ENCODE assay signal across 17 mouse cellular contexts in genomic region chr8:37049969-37050683, GRCm38 (mm10). TPM values are rescaled to one million over a fixed set of nuclear protein-coding genes. Genes with fewer than 3 reads are reported as not detected.
DNase-seq lines count a peak whose midpoint lies in the region; ATAC-seq and TF ChIP-seq lines count a peak whose summit lies in the region.
"Had no signal": no experiment of that assay in that cellular context is flagged by ENCODE, and none has a peak within 500 bp of the region (broad histone marks: within the 10 kb centered on the region; RNA-seq: fewer than 3 reads in every experiment).

No protein-coding gene starts in this region.

- H3K27ac ChIP-seq in hindbrain, embryonic 14.5 days = no peak overlapping the region
- no peak overlapping the region for H3K27ac ChIP-seq in hindbrain, embryonic 11.5 days (ENCODE audit: low read depth, low read length)
- H3K27ac ChIP-seq in midbrain, postnatal 0 days (ENCODE audit: low read depth, low read length) = no peak overlapping the region
- no peak overlapping the region for H3K27ac ChIP-seq in midbrain, embryonic 11.5 days (ENCODE audit: low read depth, low read length)
- no peak overlapping the region for H3K27ac ChIP-seq in forebrain, postnatal 0 days (ENCODE audit: low read depth, low read length)
- no peak overlapping the region for H3K27ac ChIP-seq in liver, postnatal 0 days (ENCODE audit: low read depth)
- H3K27ac ChIP-seq: heart, embryonic 13.5 days; intestine, embryonic 15.5 days; limb, embryonic 12.5 days; liver, embryonic 13.5 days had no signal

- no peaks in the 10 kb centered on the region for H3K9me3 ChIP-seq in hindbrain, embryonic 14.5 days (ENCODE audit: control insufficient read depth, low read length)
- no peaks in the 10 kb centered on the region for H3K9me3 ChIP-seq in hindbrain, embryonic 11.5 days (ENCODE audit: control insufficient read depth, low read length)
- H3K9me3 ChIP-seq in midbrain, postnatal 0 days (ENCODE audit: low read length) = no peaks in the 10 kb centered on the region
- no peaks in the 10 kb centered on the region for H3K9me3 ChIP-seq in midbrain, embryonic 11.5 days (ENCODE audit: control insufficient read depth, low read length)
- no peaks in the 10 kb centered on the region for H3K9me3 ChIP-seq in forebrain, postnatal 0 days (ENCODE audit: low read length)
- no peaks in the 10 kb centered on the region for H3K9me3 ChIP-seq in liver, postnatal 0 days (ENCODE audit: low read length)
- H3K9me3 ChIP-seq: heart, embryonic 13.5 days; intestine, embryonic 15.5 days; limb, embryonic 12.5 days; liver, embryonic 13.5 days had no signal

- DNase-seq in hindbrain, embryonic 14.5 days (ENCODE audit: low spot score) = peak; percentile 40
- DNase-seq in hindbrain, embryonic 11.5 days (ENCODE audit: low spot score) = no peak
- DNase-seq in midbrain, postnatal 0 days (ENCODE audit: low spot score) = peak; percentile 31
- no peak for DNase-seq in midbrain, embryonic 11.5 days (ENCODE audit: low spot score, missing footprints)
- DNase-seq in forebrain, postnatal 0 days = peak; percentile 68
- peak; percentile 15 to 19 for DNase-seq in left cerebral cortex, adult 18-20 months (ENCODE audit: low spot score in 2 of 2)
- no peak for DNase-seq in liver, postnatal 0 days
- DNase-seq: cerebellum, postnatal 14 days; embryo, embryonic 11 days; heart, adult 11 months; heart, postnatal 36 days; liver, embryonic 13.5 days had no signal

- 77% methylated on average over 6 of the region's 6 CpGs for WGBS in hindbrain, embryonic 14.5 days
- 85% methylated on average over 6 of the region's 6 CpGs for WGBS in hindbrain, embryonic 11.5 days
- 77% methylated on average over 6 of the region's 6 CpGs for WGBS in midbrain, postnatal 0 days
- WGBS in midbrain, embryonic 11.5 days = 81% methylated on average over 6 of the region's 6 CpGs
- 42% methylated on average over 6 of the region's 6 CpGs for WGBS in forebrain, postnatal 0 days
- 75% methylated on average over 6 of the region's 6 CpGs for WGBS in liver, postnatal 0 days (ENCODE audit: insufficient replicate concordance)

- no peaks in the 10 kb centered on the region for H3K36me3 ChIP-seq in hindbrain, embryonic 14.5 days (replicated peaks; ENCODE audit: control insufficient read depth, insufficient read depth)
- no peaks in the 10 kb centered on the region for H3K36me3 ChIP-seq in hindbrain, embryonic 11.5 days (ENCODE audit: control insufficient read depth, insufficient read depth, low read length)
- no peaks in the 10 kb centered on the region for H3K36me3 ChIP-seq in midbrain, postnatal 0 days (ENCODE audit: insufficient read depth, low read length)
- no peaks in the 10 kb centered on the region for H3K36me3 ChIP-seq in midbrain, embryonic 11.5 days (ENCODE audit: control insufficient read depth, insufficient read depth, low read length)
- H3K36me3 ChIP-seq in forebrain, postnatal 0 days (ENCODE audit: insufficient read depth) = no peaks in the 10 kb centered on the region
- H3K36me3 ChIP-seq in liver, postnatal 0 days (replicated peaks; ENCODE audit: insufficient read depth, low read length) = no peaks in the 10 kb centered on the region
- H3K36me3 ChIP-seq: heart, embryonic 13.5 days; intestine, embryonic 15.5 days; limb, embryonic 12.5 days; liver, embryonic 13.5 days had no signal

- no peak overlapping the region for H3K4me3 ChIP-seq in hindbrain, embryonic 14.5 days (replicated peaks; ENCODE audit: low read length)
- no peak overlapping the region for H3K4me3 ChIP-seq in hindbrain, embryonic 11.5 days (ENCODE audit: low read depth, low read length)
- no peak overlapping the region for H3K4me3 ChIP-seq in midbrain, postnatal 0 days (ENCODE audit: low read depth, low read length)
- no peak overlapping the region for H3K4me3 ChIP-seq in midbrain, embryonic 11.5 days (ENCODE audit: low read depth, low read length)
- no peak overlapping the region for H3K4me3 ChIP-seq in forebrain, postnatal 0 days (ENCODE audit: low read depth, low read length)
- no peak overlapping the region for H3K4me3 ChIP-seq in liver, postnatal 0 days (ENCODE audit: low read depth, low read length)
- H3K4me3 ChIP-seq: heart, embryonic 13.5 days; intestine, embryonic 15.5 days; limb, embryonic 12.5 days; liver, embryonic 13.5 days had no signal

- no peak overlapping the region for H3K9ac ChIP-seq in hindbrain, embryonic 14.5 days
- H3K9ac ChIP-seq in hindbrain, embryonic 11.5 days (ENCODE audit: low read depth, low read length) = no peak overlapping the region
- no peak overlapping the region for H3K9ac ChIP-seq in midbrain, postnatal 0 days (replicated peaks; ENCODE audit: low read length, poor library complexity, severe bottlenecking)
- no peak overlapping the region for H3K9ac ChIP-seq in midbrain, embryonic 11.5 days (ENCODE audit: low read length)
- H3K9ac ChIP-seq in forebrain, postnatal 0 days = no peak overlapping the region
- no peak overlapping the region for H3K9ac ChIP-seq in liver, postnatal 0 days (replicated peaks)
- H3K9ac ChIP-seq: heart, embryonic 13.5 days; intestine, embryonic 15.5 days; limb, embryonic 12.5 days; liver, embryonic 13.5 days had no signal

- H3K4me1 ChIP-seq in hindbrain, embryonic 14.5 days (replicated peaks; ENCODE audit: control insufficient read depth, insufficient read depth, low read length) = no peaks in the 10 kb centered on the region
- no peaks in the 10 kb centered on the region for H3K4me1 ChIP-seq in hindbrain, embryonic 11.5 days (replicated peaks; ENCODE audit: control insufficient read depth, insufficient read depth, low read length)
- H3K4me1 ChIP-seq in midbrain, postnatal 0 days (ENCODE audit: insufficient read depth, low read length) = no peaks in the 10 kb centered on the region
- no peaks in the 10 kb centered on the region for H3K4me1 ChIP-seq in midbrain, embryonic 11.5 days (ENCODE audit: control insufficient read depth, insufficient read depth, low read length)
- no peaks in the 10 kb centered on the region for H3K4me1 ChIP-seq in forebrain, postnatal 0 days (ENCODE audit: insufficient read depth)
- no peaks in the 10 kb centered on the region for H3K4me1 ChIP-seq in liver, postnatal 0 days (ENCODE audit: insufficient read depth)
- H3K4me1 ChIP-seq: intestine, embryonic 15.5 days; limb, embryonic 12.5 days; liver, embryonic 13.5 days had no signal

- no peak for TF ChIP-seq EP300 in liver, postnatal 0 days (IDR thresholded peaks at IDR 0.05; ENCODE audit: low read depth)

- H3K27me3 ChIP-seq in hindbrain, embryonic 14.5 days (ENCODE audit: control insufficient read depth, insufficient read depth, low read length) = no peaks in the 10 kb centered on the region
- H3K27me3 ChIP-seq in hindbrain, embryonic 11.5 days (ENCODE audit: control insufficient read depth, insufficient read depth, low read length) = no peaks in the 10 kb centered on the region
- no peaks in the 10 kb centered on the region for H3K27me3 ChIP-seq in midbrain, postnatal 0 days (ENCODE audit: insufficient read depth, low read length)
- no peaks in the 10 kb centered on the region for H3K27me3 ChIP-seq in midbrain, embryonic 11.5 days (ENCODE audit: control insufficient read depth, insufficient read depth, low read length)
- H3K27me3 ChIP-seq in forebrain, postnatal 0 days (ENCODE audit: insufficient read depth, low read length) = no peaks in the 10 kb centered on the region; the same call in 1 of the 2 replicates
- H3K27me3 ChIP-seq in liver, postnatal 0 days (ENCODE audit: insufficient read depth, low read length) = no peaks in the 10 kb centered on the region
- H3K27me3 ChIP-seq: heart, embryonic 13.5 days; intestine, embryonic 15.5 days; limb, embryonic 12.5 days; liver, embryonic 13.5 days had no signal

- no peak overlapping the region for H3K4me2 ChIP-seq in hindbrain, embryonic 14.5 days (replicated peaks)
- no peak overlapping the region for H3K4me2 ChIP-seq in hindbrain, embryonic 11.5 days (replicated peaks; ENCODE audit: low read depth, low read length)
- H3K4me2 ChIP-seq in midbrain, postnatal 0 days (ENCODE audit: low read depth, low read length, poor library complexity, severe bottlenecking) = no peak overlapping the region
- no peak overlapping the region for H3K4me2 ChIP-seq in midbrain, embryonic 11.5 days
- no peak overlapping the region for H3K4me2 ChIP-seq in forebrain, postnatal 0 days (ENCODE audit: low read depth)
- H3K4me2 ChIP-seq in liver, postnatal 0 days (ENCODE audit: low read depth, low read length) = no peak overlapping the region
- H3K4me2 ChIP-seq: heart, embryonic 13.5 days; intestine, embryonic 15.5 days; limb, embryonic 12.5 days; liver, embryonic 13.5 days had no signal

- TF ChIP-seq CTCF in midbrain, postnatal 0 days (IDR thresholded peaks at IDR 0.05) = no peak
- no peak for TF ChIP-seq CTCF in forebrain, postnatal 0 days (IDR thresholded peaks at IDR 0.05; ENCODE audit: low read depth)
- TF ChIP-seq CTCF in liver, postnatal 0 days (IDR thresholded peaks at IDR 0.05; ENCODE audit: low read depth) = no peak

- ATAC-seq in hindbrain, embryonic 14.5 days (ENCODE audit: low FRiP score) = no peak
- no peak for ATAC-seq in hindbrain, embryonic 11.5 days (ENCODE audit: low FRiP score)
- no peak for ATAC-seq in midbrain, postnatal 0 days (ENCODE audit: low FRiP score)
- no peak for ATAC-seq in midbrain, embryonic 11.5 days (ENCODE audit: low FRiP score)
- ATAC-seq in forebrain, postnatal 0 days = peak; percentile 82
- ATAC-seq in liver, postnatal 0 days = no peak
- ATAC-seq in CD4-positive, CD25-positive, alpha-beta regulatory T cell, adult 4 months = no peak
- ATAC-seq: intestine, embryonic 15.5 days had no signal

RNA-seq across cellular contexts. Expression of gene AI429214, which starts 56.7 kb away (rescaled TPM):
- 0.20 and 0.35 TPM in 2 replicates for polyA plus RNA-seq in hindbrain, embryonic 14.5 days (2014; fragmentation: Nextera tagmentation; extraction: Ambion mirVana)
- polyA plus RNA-seq in hindbrain, embryonic 11.5 days (2014; fragmentation: Nextera tagmentation; extraction: Ambion mirVana) = 0.17 and 0.37 TPM in 2 replicates
- total RNA-seq in midbrain, postnatal 0 days (2014; rRNA removed) = 0.88 and 1.5 TPM in 2 replicates
- 0.15 and 0.28 TPM in 2 replicates for polyA plus RNA-seq in midbrain, postnatal 0 days (2015; fragmentation: Nextera tagmentation; extraction: Ambion mirVana)
- polyA plus RNA-seq in midbrain, embryonic 11.5 days (2014; fragmentation: Nextera tagmentation; extraction: Ambion mirVana) = 0.17 and 0.33 TPM in 2 replicates
- 3.1 and 3.5 TPM in 2 replicates for total RNA-seq in forebrain, postnatal 0 days (2014; rRNA removed)
- polyA plus RNA-seq in forebrain, postnatal 0 days (2015; fragmentation: Nextera tagmentation; extraction: Ambion mirVana) = 0.18 and 0.28 TPM in 2 replicates
- total RNA-seq in left cerebral cortex, adult 18-20 months (2021) = 1 to 10 TPM; 2.7 to 3.6 TPM
- polyA plus RNA-seq in liver, postnatal 0 days (2015; fragmentation: Nextera tagmentation; extraction: Ambion mirVana) = 0.07 and 0.11 TPM in 2 replicates
- not detected for polyA plus RNA-seq in CD4-positive, CD25-positive, alpha-beta regulatory T cell, adult 4 months (2017; shearing (Covaris generic))
- polyA plus RNA-seq: small intestine, adult 2 months had no signal

Comparison
In these comparisons a context has a peak if more than half of its experiments do, and no peak if none do; other contexts are left out.
1. DNase-seq: peak in hindbrain, embryonic 14.5 days (single experiment), midbrain, postnatal 0 days (single experiment), forebrain, postnatal 0 days (single experiment) and left cerebral cortex, adult 18-20 months (2 of 2); none in hindbrain, embryonic 11.5 days (single experiment), midbrain, embryonic 11.5 days (single experiment) and liver, postnatal 0 days (single experiment).